Mouse (Mus musculus) bone marrow, adult 2 months (tissue): ENCODE results near the gene Dnal4. TPM values are rescaled to one million over a fixed set of nuclear protein-coding genes. Genes with fewer than 3 reads are reported as not detected.

Experiments
- H3K27ac ChIP-seq: fragments of 200-500 bp; 2 replicates; pipeline ENCODE4 v1.5.1; 2012; ENCODE audit warnings: low read depth, mild to moderate bottlenecking, control low read depth, inconsistent platforms, low read length; ENCODE audit not compliant: control insufficient read depth, poor library complexity, insufficient read depth
- H3K4me1 ChIP-seq: fragments of 200-500 bp; 2 replicates; pipeline ENCODE4 v1.6.1; 2011; ENCODE audit warnings: low read length; ENCODE audit not compliant: control insufficient read depth, insufficient read depth
- H3K4me3 ChIP-seq: fragments of 200-500 bp; replicated peaks from 2 replicates; pipeline ENCODE3; 2011; ENCODE audit warnings: mild to moderate bottlenecking, low read depth, low read length, control low read depth; ENCODE audit not compliant: control insufficient read depth
- CTCF ChIP-seq: fragments of 200-500 bp; IDR thresholded peaks from 2 replicates; pipeline ENCODE4 v1.5.1; 2011; ENCODE audit warnings: low read length, control low read depth; ENCODE audit not compliant: control insufficient read depth, insufficient read depth
- POLR2A ChIP-seq: fragments of 200-500 bp; IDR thresholded peaks from 2 replicates; pipeline ENCODE4 v1.6.1; 2011; ENCODE audit warnings: low read depth, mild to moderate bottlenecking, control low read depth, low read length, borderline replicate concordance; ENCODE audit not compliant: control insufficient read depth
- WGBS: fragments of 180-500 bp; shearing (Covaris S2); methylation state at CpG from one replicate; pipeline ENCODE4 v1.1.7; 2018; 5-methylcytosine and 5-hydroxymethylcytosine counted together
- polyA plus RNA-seq: library from polyadenylated mRNA; stranded (reverse); fragments of >200 nt; gene quantifications from 2 replicates; pipeline ENCODE4 v1.2.4, GENCODE M21; 2011; ENCODE audit warnings: low replicate concordance; ENCODE audit not compliant: missing spikeins, insufficient read depth, insufficient read length

Gene Dnal4
- polyA plus RNA-seq, 1 experiment, result 8.4 TPM

- no peak overlapping the region for H3K4me3 ChIP-seq
- 22% methylated on average over 20 of the region's 20 CpGs for WGBS
- no peak overlapping the region for H3K27ac ChIP-seq
- TF ChIP-seq CTCF (no peak), POLR2A (no peak)
- H3K4me1 ChIP-seq, result no peaks in the 10 kb centered on the region
Observed at GRCm38 (mm10) chr15:79794173-79794572, 16.5 kb upstream of the Dnal4 start.

- no peak overlapping the region for H3K27ac ChIP-seq
- no peak overlapping the region for H3K4me3 ChIP-seq
- no peak for TF ChIP-seq CTCF
- no peak for TF ChIP-seq POLR2A
- H3K4me1 ChIP-seq, result no peaks in the 10 kb centered on the region
- WGBS, result 58% methylated on average over 9 of the region's 9 CpGs
Observed at GRCm38 (mm10) chr15:79793076-79793475, 15.4 kb upstream of the Dnal4 start.

- H3K4me1 ChIP-seq, result no peaks in the 10 kb centered on the region
- WGBS, result 45% methylated on average over 19 of the region's 19 CpGs
- TF ChIP-seq POLR2A (no peak), CTCF (no peak)
- no peak overlapping the region for H3K27ac ChIP-seq
- H3K4me3 ChIP-seq, result no peak overlapping the region
Observed at GRCm38 (mm10) chr15:79792455-79792854, 14.8 kb upstream of the Dnal4 start.

GRCm38 (mm10) chr15:79791502-79791901, 13.9 kb upstream of the Dnal4 start:
- no peak overlapping the region for H3K27ac ChIP-seq
- WGBS, result 5% methylated on average over 12 of the region's 12 CpGs
- TF ChIP-seq POLR2A (no peak), CTCF (0 out of 2 replicates have a peak, but pooled peaks have one; percentile 3)

GRCm38 (mm10) chr15:79790905-79791304, 13.3 kb upstream of the Dnal4 start:
- Histone ChIP-seq H3K4me1 (no peaks in the 10 kb centered on the region), H3K27ac (no peak overlapping the region), H3K4me3 (no peak overlapping the region)
- TF ChIP-seq POLR2A, result no peak
- 72% methylated on average over 6 of the region's 6 CpGs for WGBS

More at GRCm38 (mm10) chr15:79791502-79791901, 13.9 kb upstream of the Dnal4 start:
- Histone ChIP-seq H3K4me3 (no peak overlapping the region), H3K4me1 (no peaks in the 10 kb centered on the region)

- no peak overlapping the region for H3K27ac ChIP-seq
- no peaks in the 10 kb centered on the region for H3K4me1 ChIP-seq
- H3K4me3 ChIP-seq, result no peak overlapping the region
- TF ChIP-seq CTCF (no peak), POLR2A (no peak)
- 66% methylated on average over 8 of the region's 8 CpGs for WGBS
Observed at GRCm38 (mm10) chr15:79790111-79790510, 12.5 kb upstream of the Dnal4 start.

GRCm38 (mm10) chr15:79787815-79788214, 10.2 kb upstream of the Dnal4 start:
- Histone ChIP-seq H3K27ac (no peak overlapping the region), H3K4me3 (no peak overlapping the region), H3K4me1 (no peaks in the 10 kb centered on the region)
- no peak for TF ChIP-seq CTCF
- TF ChIP-seq POLR2A, result no peak
- WGBS, result 65% methylated on average over 8 of the region's 8 CpGs

- TF ChIP-seq POLR2A, result no peak
- TF ChIP-seq CTCF, result no peak
- Histone ChIP-seq H3K4me1 (no peaks in the 10 kb centered on the region), H3K27ac (no peak overlapping the region), H3K4me3 (no peak overlapping the region)
- WGBS, result 65% methylated on average over 1 of the region's 1 CpGs
Observed at GRCm38 (mm10) chr15:79785056-79785455, 7.4 kb upstream of the Dnal4 start.

- Histone ChIP-seq H3K27ac (no peak overlapping the region), H3K4me3 (no peak overlapping the region), H3K4me1 (no peaks in the 10 kb centered on the region)
- TF ChIP-seq POLR2A, result no peak
- TF ChIP-seq CTCF, result no peak
- 66% methylated on average over 7 of the region's 7 CpGs for WGBS
Observed at GRCm38 (mm10) chr15:79775662-79776061, 2.0 kb downstream of the Dnal4 start.
